Mouse (Mus musculus) liver, embryonic 14.5 days (tissue): ENCODE results near the gene Flrt3.

ENCODE experiments used
- CTCF ChIP-seq: IDR thresholded peaks from 2 replicates; pipeline ENCODE4 v1.5.1; 2016; ENCODE audit warnings: antibody characterized with exemption, low read depth, control low read depth
- EP300 ChIP-seq: IDR thresholded peaks from 2 replicates; pipeline ENCODE4 v1.6.1; 2016; ENCODE audit warnings: antibody characterized with exemption, low read depth

DNA sequence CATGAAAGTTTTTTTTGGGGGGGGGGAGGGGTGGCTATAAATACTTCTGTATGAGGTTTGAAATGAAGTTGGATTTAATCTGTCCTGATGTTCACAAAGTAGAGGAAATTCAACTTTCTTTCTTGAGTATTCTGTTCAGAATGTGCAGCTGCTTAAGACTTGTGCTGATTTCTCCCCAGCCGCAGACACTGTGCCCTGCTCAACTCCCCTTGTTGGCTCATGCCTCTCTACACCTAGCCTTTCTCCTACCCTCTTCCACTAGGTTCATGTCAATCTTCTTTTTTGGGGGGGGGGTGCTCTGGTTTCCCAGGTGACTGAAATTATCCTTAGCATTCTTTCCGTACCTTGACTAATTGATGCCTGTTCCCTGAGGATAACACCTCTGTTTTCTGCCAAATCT lies 17.3 kb downstream of the Flrt3 start:
- TF ChIP-seq CTCF (no peak), EP300 (no peak)
